Mouse (Mus musculus): ENCODE data around the gene Spata21. TPM values are rescaled to one million over a fixed set of nuclear protein-coding genes. Genes with fewer than 3 reads are reported as not detected.
A peak's percentile ranks its signal among the peaks of the same experiment; 100 is the strongest.

Spata21 gene
- total RNA-seq (2021): under 1 TPM; 0.21 to 0.23 TPM
- long read RNA-seq, experiment 1: 0 reads
- long read RNA-seq, experiment 2: 0 reads

DNA sequence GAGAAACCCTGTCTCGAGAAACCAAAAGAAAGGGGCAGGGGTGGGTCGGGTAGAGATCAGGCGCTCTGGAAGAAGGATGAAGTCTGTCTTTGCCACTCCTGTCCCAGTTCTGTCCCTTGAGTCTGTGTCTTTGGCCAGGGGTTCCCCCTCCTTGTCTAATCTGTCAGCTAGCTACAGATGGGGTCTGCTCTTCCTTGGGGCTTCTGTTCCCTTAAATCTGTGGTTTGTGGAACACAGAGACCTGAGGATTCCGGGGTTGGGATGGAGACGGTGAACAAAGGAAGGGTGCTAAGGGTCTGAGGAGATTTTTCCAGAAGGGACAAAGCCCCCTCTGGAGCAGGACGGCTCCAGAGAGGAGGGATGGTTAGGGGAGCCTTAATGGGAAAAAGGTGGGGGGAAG is at the start of gene Spata21:
TSS of gene Spata21 (plus strand) at position 301 of the 400 bp plus-strand sequence.
- DNase-seq (ENCODE audit: low spot score in 2 of 2): no peak

DNA sequence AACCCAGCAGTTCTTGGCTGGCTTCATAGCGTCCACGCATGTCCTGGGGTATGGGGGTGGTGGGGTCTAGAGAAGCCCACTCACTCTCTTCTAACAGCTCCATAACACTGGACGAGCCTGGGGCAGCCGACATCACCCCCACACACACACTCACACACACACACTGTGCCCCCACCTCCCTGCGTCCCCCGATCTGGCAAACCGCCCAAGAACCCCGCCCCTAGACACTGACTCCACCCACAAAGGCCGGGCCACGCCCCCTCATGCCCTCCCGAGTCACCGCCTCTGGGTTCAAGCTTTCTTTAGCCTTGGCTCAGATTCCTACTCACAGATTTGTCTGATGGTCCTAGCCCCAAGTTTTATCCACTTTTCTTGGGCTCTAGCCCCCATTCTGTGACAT is 47.0 kb upstream of the Spata21 start:
- DNase-seq (ENCODE audit: low spot score in 2 of 2): no peak

DNA sequence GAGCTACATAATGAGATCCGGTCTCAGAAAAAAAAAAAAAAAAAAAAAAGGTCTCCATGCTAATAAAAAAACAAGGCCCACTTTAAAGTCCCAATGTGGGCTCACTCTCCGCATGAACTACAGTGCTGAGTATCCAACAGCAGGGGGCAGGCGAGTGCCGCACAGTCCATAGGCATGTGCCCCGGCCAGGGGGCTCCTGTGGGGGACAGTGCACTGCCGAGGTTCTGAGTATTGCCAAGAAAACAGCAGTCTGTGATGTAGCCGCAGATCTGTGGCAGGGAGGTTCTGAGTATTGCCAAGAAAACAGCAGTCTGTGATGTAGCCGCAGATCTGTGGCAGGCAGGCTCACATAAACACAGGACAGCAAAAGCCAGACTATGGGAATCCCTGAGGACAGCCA is 43.3 kb upstream of the Spata21 start:
- DNase-seq (ENCODE audit: low spot score in 2 of 2): peak in 1 of 2 experiments; percentile 63

DNA sequence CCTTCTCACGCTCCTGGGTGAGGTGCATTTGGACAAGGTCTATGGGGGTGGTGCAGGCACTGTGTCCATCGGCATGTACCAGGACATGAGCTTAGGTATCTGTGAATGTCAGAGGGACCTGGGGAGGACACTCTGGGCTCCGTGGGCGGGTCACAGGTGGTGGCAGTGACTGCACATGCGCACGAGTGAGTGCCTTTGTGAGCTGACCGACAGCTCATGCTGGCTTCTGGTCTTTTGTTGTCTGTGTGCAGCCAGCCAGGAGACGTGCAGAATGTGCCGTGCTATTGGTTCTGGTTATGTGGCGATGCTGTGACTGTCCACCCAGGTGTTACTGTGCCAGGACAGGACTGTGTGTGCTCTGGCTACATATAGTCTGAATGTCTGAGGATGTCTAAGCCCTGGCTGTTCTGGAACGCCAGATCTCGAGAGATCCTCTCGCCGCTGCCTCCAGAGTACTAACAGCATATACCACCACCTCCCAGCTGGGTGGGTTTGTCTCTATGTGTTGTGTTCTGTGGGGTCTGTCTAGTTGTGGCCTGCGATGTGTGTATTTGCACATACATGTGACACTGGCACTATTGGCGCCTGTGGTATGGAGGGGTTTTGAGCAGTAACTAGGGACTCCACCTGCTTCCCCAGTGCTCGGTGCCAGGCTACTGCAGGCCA is 39.2 kb upstream of the Spata21 start:
- DNase-seq (ENCODE audit: low spot score in 2 of 2): peak in 1 of 2 experiments; percentile 43

DNA sequence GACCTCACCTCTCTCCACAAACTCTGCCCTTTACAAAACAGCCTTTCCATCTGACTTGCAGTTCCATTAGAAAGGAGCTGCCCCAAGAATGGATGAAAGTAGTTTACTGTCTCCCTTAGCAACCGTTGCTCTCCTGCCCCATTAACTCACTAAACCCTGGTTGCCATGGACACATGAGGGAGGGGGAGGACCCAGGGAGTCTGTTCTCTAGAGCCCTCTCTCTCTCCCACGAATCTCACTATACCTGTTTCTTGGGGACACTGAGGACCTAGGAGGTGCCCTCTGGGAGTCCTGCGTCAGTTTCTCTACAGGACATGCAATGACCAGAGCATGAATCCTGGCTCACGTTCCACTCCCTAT is 38.7 kb upstream of the Spata21 start:
- peak in 1 of 2 experiments; percentile 52 for DNase-seq (ENCODE audit: low spot score in 2 of 2)

DNA sequence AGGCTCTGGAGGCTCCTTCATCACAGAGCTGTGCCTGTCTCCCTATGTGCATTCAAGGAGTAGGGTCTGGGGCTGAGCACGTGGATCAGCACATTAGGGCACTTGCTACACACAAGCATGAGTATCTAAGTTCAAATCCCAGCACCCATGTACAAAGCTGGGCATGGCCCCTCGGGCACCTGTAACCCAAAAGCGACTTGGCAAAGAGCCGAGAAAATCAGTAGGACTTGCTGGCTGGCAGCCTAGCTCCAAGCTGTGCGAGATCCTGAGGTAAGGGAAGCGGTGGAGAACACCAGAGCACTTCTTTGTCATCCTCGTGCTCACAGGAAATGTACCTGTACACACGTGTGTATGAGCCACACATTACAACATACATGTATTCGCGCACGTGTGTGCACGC is 35.7 kb upstream of the Spata21 start:
- DNase-seq (ENCODE audit: low spot score in 2 of 2): no peak

DNA sequence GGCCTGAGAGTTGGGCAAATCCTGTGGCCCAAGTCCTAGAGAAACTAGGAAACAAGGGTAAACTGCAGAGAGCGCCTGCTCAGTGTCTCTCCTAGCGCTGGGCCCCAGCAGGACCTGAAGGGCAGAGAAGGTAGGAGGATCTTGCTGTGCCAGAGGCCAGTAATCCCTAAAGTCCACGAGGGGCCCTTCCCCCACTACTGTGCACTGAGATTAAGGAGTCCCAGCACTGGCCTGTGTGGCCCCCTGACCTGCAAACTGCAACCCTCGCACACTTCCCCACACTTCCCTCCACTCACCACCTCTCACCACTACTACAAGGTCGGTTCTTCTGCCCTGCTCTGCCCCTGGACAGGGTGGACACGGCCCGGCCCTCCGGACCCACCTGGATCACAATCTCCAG is 35.0 kb upstream of the Spata21 start:
- DNase-seq (ENCODE audit: low spot score in 2 of 2): no peak

DNA sequence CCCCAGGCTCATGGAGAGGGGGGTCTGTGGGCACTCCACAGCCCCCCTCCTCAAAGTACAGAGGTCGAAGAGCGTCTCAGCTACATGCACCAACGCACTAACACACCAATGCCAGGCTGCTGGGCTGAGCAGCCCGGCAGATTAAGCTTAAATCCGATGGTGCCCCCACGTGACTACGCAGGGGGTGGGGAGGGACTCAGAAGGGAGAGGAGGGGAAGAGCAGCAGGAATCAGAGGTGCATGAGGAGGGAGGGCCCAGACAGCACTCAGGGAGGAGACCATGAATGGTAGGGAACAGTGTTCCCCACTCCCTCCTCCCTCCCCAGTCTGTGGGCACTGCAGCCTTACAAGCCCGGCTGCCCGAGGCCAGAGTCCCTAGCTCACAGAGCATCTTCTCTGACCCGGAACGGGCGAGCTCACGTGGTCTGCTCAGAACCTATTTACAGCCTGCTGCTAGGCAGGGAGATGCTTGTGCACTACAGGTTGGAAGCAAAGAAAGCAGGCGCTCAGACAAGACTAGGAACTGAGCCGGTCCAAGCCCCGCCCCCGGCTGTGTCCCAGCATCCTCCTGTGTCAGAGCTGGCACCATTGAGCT is 34.5 kb upstream of the Spata21 start:
- peak; percentile 73 to 80 for DNase-seq (ENCODE audit: low spot score in 2 of 2)

DNA sequence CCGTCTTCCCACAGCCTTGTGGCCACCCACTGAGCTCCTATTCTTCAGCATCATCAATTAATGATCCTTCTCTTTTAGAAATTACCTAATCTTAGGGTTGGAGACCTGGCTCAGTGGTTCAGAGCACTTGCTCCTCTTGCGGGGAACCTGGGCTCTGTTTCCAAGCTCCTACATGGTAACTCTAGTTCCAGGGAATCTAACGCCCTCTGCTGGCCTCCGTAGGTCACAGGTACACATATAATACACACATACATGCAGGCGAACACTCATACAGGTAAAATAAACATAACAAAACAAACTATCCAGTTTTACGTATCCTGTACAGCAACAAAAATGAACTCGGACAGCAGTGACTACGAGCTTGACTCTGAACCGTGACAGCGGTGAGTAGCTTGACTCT is 31.2 kb upstream of the Spata21 start:
- DNase-seq (ENCODE audit: low spot score in 2 of 2): no peak

DNA sequence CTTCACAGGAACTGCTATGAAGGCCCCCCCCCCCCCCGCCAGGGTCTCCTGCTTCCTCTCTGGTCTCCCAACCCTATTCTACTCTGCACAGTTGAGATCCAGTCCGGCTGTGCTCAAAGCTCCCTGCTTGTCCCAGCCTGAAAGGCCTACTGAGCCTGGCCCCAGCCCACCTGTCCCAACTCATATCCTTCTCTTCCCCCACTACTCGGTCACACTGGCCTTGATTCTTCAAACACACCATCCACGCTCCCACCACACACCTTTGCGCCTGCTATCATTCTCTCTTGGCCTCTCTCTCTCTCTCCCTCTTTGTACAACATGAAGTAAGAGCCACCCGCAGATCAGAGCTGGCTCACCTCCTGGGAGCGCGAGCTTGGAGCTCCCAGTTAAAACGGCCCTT is 29.3 kb upstream of the Spata21 start:
- DNase-seq (ENCODE audit: low spot score in 2 of 2): no peak

DNA sequence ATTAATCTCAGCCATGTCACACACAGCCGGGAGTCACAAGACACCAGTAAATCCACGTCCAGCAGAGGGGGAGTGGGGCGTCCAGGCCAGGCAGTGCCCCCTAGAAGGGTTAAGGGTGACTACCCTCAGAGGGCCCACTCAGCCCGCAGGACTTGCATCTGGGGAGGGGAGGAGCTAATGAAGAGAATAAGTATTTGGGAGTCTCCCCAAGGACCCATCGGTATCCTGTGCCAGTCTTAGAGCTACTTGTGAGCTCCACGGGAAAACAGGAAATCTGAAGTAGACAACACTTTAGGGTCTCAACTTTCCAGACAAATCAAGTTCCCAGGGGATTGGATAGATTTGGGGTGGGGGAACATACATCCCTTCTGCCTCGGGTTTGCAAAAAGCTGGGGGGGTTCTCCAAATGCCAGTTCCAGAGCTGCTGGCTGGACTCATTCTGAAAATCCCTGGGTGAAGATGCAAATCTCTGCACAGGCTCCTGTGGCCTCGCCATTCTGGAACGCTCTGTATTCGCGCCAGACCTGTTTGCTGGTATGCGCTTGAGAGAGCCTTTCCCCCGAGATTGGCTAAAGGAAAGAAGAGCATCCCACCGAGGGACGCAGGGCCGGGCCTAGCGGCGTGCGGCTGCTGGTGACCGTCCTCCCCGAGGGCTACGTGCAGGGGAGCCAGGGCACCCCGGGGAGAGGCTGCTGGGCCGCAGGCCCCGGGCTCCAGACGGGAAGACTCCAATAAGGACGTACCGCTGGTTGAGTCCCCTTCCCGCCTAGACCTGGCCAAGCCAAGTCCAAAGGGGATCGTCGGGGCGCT is 28.3 kb upstream of the Spata21 start:
- DNase-seq (ENCODE audit: low spot score in 2 of 2): no peak

DNA sequence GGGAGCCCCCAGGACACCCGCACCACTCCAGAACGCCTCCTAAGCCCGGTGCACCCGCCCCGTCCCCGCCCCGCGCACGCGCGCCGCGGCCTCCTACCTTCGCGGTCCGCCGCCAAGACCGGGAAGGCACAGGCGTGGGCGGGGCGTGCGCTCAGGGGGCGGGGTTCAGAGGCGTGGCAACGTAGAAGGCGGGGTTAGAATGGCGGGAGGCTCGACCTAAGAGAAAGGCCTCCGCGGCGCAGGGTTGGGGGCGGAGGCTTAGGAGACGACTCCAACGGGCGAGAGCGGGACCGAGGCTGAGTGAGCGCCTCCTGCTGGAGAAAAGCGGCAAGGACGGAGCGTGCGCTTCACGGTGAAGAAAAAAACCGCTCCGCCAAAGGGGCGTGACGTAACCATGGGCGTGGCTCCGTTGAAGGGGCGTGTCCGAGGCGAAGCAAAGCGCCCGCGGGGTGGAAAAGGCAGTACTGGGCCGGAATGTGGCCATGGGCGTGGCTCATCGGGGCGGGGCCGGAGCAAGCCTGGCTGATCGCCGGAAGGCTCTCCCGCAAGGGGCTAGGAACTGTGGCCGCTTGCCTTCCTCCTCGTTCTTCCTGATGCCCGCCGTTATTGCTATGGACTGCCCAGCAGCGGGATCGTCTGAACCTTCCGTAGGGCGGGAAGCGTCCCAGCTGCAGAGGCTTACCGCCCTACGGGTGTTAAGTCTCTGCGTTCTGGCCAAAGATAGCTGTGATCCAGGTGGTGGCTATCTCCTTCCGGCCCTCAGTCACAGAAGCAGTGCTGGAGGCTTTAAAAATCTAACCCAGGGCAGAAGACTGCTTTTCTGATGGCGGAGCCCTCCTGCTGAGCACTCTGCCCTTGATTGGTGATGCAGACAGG is 27.5 kb upstream of the Spata21 start, which contains the start of gene Crocc:
TSS of gene Crocc (minus strand) at position 125 of the 876 bp plus-strand sequence.
- DNase-seq (ENCODE audit: low spot score in 2 of 2): peak; percentile 98 to 99

DNA sequence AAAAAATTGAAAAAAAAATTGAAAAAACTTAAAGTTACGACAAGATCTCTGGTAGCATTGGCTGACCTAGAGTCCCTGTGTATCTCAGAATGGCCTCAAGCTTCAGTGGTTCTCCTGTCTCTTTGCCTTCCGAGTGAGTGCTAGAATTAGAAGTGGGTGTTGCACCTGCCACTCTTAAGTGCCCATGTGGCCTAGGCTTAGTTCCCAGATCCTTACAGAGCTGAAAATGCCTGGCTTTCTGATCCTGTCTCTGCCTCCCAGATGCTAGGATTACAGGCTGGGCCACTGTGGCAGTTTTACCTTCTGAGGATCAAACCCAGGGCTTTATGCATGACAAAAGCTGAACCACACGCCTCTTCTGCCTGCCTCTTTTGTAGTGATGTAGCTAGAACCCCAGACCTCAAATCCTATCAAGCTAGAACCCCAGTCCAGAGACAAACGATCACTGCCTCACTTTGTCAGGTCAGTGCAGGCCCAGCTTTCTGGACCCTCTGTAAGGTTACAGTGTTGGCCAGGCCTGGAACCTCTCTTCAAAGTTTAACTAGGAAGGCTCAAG is 24.0 kb upstream of the Spata21 start:
- no peak for DNase-seq (ENCODE audit: low spot score in 2 of 2)

DNA sequence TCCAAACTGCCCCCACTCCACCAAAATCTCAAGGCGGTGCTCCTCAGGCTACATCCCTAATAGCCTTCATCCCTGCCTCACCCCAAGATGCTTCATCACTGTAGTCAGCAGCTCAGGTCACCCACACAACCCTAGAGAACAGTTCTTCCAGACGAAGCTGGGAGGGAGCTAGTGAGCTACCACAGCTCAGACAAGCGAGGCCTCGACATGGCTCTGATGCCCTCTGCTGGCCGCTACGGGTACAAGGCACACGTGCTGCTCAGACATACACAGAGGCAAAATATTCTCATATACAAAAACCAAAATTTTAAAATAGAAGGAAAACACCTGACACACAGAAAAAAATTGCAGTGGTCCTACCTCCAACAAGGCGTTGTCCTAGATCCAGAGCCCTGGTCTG is 23.0 kb upstream of the Spata21 start:
- DNase-seq (ENCODE audit: low spot score in 2 of 2): peak; percentile 80 to 82

DNA sequence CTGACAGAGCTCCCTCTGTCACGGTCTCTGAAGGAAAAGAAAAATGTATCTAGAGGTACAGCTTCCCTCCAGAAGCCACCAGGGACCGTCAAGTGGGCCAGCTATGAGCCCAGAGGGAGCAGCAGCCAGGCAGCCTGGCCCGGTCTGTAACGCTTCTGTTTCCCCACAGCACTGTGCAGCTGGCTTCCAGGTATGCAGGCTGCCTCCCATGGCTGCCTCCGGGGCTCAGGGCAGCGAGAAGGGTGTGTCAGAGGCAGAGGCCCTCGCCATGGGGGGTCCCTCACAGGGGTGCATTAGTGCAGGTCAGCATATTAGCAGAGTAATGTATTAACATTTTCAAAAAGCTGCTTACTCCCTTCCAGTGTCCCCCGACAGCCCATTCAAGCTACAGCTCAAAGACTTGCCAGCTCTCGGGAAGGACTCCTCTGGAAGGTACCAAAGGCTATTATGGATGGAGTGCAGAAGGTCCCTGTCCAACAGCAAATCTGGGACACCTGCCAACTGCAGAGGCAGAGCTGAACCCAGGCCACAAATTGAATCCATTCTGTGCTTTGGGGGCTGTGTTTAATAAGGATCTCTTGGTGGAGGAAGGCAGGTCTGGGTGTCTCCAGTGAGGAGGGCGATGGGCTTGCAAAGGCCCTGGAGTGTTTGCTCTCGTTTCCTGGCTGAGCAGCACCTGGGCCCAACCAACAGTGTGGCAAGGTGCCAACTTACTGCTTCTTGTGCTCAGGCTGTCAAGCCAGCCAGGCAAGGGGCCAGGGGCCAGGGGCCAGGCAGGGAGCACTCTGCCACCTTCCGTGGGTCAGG is 21.2 kb upstream of the Spata21 start:
- no peak for DNase-seq (ENCODE audit: low spot score in 2 of 2)

DNA sequence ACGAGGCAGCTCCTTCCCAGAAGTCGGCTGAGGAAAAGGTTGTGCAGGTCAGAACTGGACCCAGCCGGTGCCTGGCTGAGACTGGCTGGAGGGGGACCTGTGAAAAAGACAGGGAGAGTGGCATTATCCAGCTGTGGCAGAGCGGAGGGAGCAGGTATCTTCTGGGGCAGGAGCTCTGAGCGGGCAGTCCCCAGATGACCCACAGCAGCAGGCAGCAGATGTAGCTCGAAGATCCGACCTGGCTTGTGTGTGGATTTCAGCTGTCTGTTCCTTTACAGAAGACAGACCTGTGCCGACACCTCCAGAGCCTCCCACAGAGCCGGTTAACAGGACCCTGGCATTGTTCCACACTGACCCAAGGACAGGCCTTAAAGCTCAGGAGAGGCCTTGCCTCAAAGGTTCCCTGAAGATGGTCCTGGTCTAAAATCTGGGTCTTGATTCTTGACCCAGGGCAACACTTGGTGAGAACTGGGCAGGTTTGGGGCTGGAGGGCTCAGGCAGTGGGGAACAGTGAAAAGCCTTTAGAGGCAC is 20.6 kb upstream of the Spata21 start:
- DNase-seq (ENCODE audit: low spot score in 2 of 2): no peak

DNA sequence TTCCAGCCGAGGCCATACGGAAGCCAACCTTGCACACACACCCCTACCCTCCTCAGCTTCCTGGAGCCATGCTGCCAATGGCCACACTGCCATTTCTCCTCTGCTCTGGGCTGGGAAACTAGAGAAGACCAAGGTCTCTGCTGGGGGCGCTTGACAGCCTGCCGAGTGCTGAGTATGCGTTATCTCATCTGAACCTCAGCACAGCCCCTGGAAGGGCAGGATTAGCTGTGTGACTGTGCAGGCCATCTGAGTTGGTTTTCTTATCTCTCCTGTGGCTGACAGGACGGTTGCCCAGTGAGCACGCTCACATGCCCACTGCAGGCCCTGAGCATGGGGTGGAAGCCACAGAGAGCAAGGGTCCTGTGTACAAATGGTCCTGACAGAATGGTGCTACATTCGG is 19.5 kb upstream of the Spata21 start:
- DNase-seq (ENCODE audit: low spot score in 2 of 2): no peak

DNA sequence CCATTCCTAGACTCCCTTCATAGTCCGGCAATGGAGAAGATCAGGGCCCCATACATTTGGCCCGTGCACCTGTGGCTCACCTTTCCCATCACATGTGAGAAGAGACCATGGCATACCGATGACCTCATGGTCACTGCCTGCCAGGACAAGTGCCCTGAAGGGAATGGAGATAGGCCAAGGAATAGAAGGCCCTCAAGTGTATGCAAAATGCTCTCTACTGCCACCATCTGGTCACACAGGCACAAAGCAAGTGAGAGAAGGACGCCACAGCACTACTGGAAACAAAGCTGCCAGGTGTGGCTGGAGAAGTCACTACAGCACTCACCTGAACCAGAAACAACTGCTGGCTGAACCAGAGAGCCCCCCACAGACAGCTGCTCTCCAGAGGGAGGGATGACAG is 18.4 kb upstream of the Spata21 start:
- peak in 1 of 2 experiments; percentile 52 for DNase-seq (ENCODE audit: low spot score in 2 of 2)

DNA sequence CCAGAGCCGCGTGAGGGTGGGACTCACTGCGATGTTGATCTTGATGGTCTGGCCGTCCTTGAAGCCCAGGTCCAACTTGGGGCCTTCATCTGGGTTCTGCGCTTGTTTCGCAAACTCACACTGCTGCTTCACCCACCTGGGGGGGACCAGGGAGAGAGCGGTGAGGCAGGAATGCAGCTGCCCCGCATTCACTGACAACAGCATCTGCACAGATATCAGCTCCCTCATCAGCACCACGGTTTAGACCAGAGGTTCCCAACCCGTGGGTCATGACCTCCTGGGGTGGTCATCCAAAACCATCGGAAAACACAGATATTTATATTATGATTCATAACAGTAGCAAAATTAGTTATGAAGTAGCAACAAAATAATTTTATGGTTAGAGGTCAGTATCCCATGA is 15.6 kb upstream of the Spata21 start:
- no peak for DNase-seq (ENCODE audit: low spot score in 2 of 2)

DNA sequence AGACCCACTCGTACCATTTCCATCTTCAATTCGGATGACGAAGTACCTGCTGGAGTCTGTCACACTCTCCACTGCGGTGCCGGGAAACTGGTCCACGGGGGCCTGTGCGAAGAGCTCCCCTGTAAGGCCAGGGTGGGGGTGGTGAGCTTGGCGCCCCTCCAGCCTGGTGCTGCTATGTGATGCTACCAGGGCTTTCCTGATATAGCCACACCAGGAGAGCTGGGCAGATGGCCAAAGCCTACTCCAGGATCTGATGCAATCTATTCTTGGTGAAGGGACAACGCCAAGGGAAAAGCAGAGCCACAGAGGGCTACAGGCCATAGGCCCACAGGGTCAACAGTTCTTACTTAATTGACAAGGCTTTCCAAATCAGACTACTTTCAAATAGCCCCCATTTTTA is 14.5 kb upstream of the Spata21 start:
- DNase-seq (ENCODE audit: low spot score in 2 of 2): peak; percentile 82 to 85
